Mouse (Mus musculus) 3134 (cell line): ENCODE data around the gene A730071L15Rik.

ENCODE experiments used
- DNase-seq: peaks from one replicate; pipeline ENCODE4 v3.0.0-alpha.2; 2011; ENCODE audit warnings: low spot score; ENCODE audit not compliant: insufficient read length; ENCODE audit errors: extremely low read depth

Gene A730071L15Rik

DNA sequence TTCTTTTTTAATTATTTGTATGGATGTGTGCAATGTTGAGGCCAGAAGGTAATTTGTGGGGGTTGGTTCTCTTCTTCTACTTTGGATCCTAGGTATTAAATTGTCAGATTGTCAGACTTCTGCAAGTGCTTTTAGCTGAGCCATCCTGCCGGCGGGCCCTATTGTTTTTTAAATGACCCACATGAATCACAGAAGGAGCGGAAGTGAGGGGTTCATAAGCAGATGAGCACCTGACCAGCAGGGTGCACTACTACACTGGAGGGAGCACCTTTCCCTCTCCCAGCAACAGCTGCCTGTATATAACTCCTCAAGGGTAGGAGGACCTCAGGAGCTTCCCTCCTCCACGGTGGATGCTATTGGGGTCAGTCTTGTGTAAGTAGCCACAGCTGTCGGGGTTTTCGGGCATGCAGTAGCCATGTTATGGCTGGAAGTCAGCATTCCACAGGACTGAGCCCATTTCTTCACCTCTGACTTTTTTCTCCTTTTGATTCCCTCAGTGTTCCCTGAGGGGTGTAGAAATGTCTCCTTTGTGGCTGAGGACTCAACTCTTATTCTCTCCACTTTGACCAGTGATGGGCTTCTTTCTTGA lies 18.9 kb upstream of the A730071L15Rik start:
- no peak for DNase-seq

- DNase-seq: no peak
Measured at GRCm38 (mm10) chr11:6183246-6183645, 16.6 kb upstream of the A730071L15Rik start.

GRCm38 (mm10) chr11:6184202-6184935 lies 15.5 kb upstream of the A730071L15Rik start:
- DNase-seq: no peak

- DNase-seq: no peak
Measured at GRCm38 (mm10) chr11:6187399-6187798, 12.4 kb upstream of the A730071L15Rik start.

- DNase-seq: peak; percentile 76
Measured at GRCm38 (mm10) chr11:6187878-6188277, 12.0 kb upstream of the A730071L15Rik start.

DNA sequence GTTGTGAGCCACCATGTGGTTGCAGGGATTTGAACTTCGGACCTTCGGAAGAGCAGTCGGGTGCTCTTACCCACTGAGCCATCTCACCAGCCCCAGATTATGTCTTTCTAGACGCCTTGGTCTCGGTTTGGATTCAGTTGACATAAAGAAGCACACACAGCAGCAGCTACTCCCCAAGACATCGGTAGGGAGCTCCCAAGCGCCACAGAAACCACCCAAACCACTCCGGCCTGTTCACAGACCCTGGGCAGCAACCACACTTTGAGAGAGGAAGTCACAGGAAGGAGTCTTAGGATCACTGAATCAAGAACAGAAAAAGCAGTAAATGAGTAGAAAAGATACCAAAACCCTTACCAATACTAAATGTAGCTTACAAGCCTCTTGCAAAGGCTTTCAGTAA lies 3.0 kb upstream of the A730071L15Rik start:
- DNase-seq: no peak

- DNase-seq: no peak
Measured at GRCm38 (mm10) chr11:6198449-6198848, 1.4 kb upstream of the A730071L15Rik start.

DNA sequence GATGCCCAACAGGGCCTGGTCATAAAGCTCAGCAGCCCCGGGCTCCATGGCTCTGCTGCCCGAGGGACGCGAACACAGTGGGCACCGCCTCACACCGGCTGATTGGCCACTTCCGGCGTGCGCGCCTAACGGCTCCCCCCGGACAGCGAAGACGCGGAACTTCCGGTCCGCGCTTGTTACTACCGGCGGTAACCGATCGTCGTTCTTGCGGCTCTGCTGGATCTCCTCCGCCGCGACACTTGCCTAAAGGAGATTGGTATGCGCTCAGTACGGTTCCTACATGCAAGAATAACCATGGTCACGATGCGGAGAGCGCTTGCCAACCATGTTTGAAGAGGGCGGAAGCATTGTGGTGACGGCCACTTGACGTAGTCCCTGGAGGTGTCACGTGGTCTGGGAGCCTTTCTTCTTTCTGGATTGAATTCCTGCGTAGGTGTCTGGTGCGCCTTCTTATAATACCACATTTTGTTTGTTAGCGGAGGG lies 299 bp downstream of the A730071L15Rik start, which contains the start of gene Nudcd3:
Gene Nudcd3 (minus strand): TSS at position 329 of the 483 bp plus-strand sequence.
- DNase-seq: peak; percentile 92

DNA sequence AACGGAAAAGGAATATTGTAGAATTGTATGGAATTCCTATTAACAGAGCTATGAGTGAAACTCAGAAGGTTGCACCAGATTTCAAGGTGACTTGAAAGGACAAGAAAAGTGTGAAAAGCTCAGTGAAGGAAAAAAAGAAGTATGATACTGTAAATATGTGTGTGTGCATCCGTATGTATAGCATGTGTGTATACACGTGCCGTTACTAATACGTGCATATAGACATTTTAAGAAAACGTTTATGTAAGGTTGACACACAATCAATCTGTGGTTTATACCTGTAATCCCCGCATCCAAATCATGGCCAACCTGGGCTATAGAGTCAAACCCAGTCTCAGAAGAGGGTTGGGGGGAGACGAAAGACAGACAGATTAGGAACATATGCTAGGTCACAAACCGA lies 741 bp downstream of the A730071L15Rik start:
- DNase-seq: no peak

GRCm38 (mm10) chr11:6207090-6207489 lies 7.3 kb downstream of the A730071L15Rik start:
- DNase-seq: no peak

DNA sequence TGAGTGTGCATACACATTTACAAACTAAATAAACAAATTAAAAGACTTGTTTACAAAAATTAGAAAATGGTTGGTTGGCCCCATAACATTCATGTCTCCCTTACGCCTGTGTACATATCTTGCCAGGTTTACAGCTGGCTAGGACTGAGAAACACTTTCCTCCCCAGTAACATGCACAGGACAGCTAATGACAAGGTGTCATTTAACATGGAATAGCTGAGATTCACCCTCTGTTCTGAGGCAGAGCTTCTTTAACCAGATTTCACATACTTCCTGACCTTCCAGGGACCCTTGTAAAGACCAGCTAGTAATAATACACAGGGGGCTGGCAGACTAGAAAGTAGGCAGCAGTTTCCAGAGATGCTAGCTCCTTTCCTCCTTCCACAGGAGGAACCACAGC lies 8.3 kb downstream of the A730071L15Rik start:
- no peak for DNase-seq

GRCm38 (mm10) chr11:6216834-6217233 lies 17.0 kb downstream of the A730071L15Rik start:
- DNase-seq: no peak

DNA sequence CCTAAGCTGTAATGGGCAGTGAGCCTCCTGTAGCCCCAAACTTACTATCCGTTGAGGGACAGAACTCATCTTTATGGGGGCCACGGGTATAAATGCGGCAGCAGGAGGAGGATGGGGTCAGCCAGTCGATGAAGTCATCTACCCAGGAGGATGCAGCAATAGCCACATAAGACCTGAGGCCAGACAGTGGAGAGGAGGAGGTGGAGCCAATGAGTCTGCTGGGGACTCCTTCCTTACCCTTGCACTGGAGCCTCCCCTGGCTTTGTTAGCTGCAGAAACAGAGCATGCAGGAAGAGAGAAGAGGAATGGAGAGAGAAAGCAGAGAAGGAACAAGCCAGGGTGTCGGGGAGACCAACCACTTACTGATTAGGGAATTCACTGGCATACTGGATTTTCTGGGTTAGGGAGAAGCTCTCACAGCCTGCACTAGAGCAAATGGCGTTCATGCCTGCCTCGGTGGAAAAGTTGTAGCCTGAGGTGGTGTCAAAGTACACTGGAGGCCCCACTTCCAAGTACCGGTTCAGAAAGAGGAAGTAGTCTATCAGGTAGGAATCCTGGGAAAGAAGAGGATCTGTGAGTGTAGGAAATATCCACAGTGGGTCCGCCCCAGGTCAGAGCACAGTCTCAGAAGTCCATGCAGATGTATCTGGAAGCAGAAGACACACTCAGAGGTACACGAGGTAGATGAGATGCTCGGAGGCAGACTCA lies 18.5 kb downstream of the A730071L15Rik start:
- DNase-seq: no peak

GRCm38 (mm10) chr11:6219967-6220366 lies 20.1 kb downstream of the A730071L15Rik start:
- DNase-seq: no peak

DNA sequence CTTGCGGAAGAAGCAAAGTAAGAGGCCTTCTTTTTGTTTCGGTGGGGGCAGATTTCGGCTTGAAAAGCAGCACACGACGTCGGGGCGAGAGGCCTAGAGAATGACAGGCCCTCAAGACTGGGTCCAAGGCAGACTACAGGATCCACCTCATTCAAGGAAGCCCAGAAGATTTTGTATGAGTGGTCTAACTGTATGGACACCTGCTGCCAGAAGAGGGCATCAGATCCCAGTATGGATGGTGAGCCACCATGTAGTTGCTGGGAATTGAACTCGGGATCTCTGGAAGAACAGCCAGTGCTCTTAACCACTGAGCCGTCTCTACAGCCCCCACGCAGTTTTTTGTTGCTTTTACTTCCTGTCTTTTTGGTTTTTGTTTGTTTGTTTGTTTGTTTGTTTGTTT lies 22.4 kb downstream of the A730071L15Rik start:
- DNase-seq: no peak

GRCm38 (mm10) chr11:6224541-6225229 lies 24.9 kb downstream of the A730071L15Rik start:
- no peak for DNase-seq

- no peak for DNase-seq
Measured at GRCm38 (mm10) chr11:6230012-6230411, 30.2 kb downstream of the A730071L15Rik start, which contains the start of gene Npc1l1. Gene Npc1l1, minus strand, starts transcription at chr11:6230143.

- no peak for DNase-seq
Measured at GRCm38 (mm10) chr11:6233025-6233424, 33.2 kb downstream of the A730071L15Rik start.

DNA sequence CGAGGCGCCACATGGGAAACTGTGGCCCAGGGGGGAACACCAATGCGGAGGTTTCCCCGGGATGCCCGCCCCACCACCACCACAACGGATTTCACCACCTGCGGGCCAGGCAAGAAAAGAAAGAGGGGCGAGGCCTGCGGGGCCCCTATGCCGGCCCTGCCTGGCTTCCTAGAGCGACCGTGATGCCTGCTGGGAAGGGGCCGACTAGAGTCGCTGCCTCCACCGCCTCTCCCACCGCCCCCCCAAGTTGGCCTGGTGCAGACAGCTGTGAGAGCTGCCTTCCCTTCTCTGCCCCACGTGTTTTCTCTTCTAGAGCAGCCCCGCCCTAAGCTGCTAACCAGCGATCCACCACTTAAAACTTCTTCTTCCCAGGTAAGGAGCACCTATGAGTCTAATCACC lies 44.9 kb downstream of the A730071L15Rik start:
- no peak for DNase-seq
